Mouse (Mus musculus) hindbrain, embryonic 16.5 days (tissue): ENCODE results near the gene Prkcsh. TPM values are rescaled to one million over a fixed set of nuclear protein-coding genes. Genes with fewer than 3 reads are reported as not detected.

Experiments used
- polyA plus RNA-seq: library from polyadenylated mRNA; unstranded; fragments of >200 nt; fragmentation: Nextera tagmentation; extraction: Ambion mirVana; gene quantifications from 2 replicates; pipeline ENCODE4 v1.2.1, GENCODE M21; 2015

The Prkcsh gene
- polyA plus RNA-seq, 1 experiment from 2014 or later, result 93.7 TPM

Other genes starting within 250 kb of the Prkcsh start
- gene Spc24, start 242.5 kb upstream of the Prkcsh start, polyA plus RNA-seq, result 21.2 and 26.0 TPM in 2 replicates
- 3.9 and 4.7 TPM in 2 replicates for gene Kank2, start 204.1 kb upstream of the Prkcsh start, polyA plus RNA-seq
- gene Angptl8, start 167.3 kb upstream of the Prkcsh start, polyA plus RNA-seq, result 0.25 and 0.66 TPM in 2 replicates
- 16.0 and 17.3 TPM in 2 replicates for gene Dock6, start 150.2 kb upstream of the Prkcsh start, polyA plus RNA-seq
- gene Rab3d, start 84.6 kb upstream of the Prkcsh start, polyA plus RNA-seq, result 23.6 and 24.3 TPM in 2 replicates
- gene Ccdc159, start 75.3 kb upstream of the Prkcsh start, polyA plus RNA-seq, result 9.7 and 9.8 TPM in 2 replicates
- 56.5 and 61.0 TPM in 2 replicates for gene Tmem205, start 75.2 kb upstream of the Prkcsh start, polyA plus RNA-seq
- 106 and 115 TPM in 2 replicates for gene Plppr2, start 65.8 kb upstream of the Prkcsh start, polyA plus RNA-seq
- 8.1 and 8.7 TPM in 2 replicates for gene Swsap1, start 47.1 kb upstream of the Prkcsh start, polyA plus RNA-seq
- gene Epor, start 39.3 kb upstream of the Prkcsh start, polyA plus RNA-seq, result 1.2 and 1.4 TPM in 2 replicates
- gene Rgl3, start 13.4 kb upstream of the Prkcsh start, polyA plus RNA-seq, result 2.0 and 2.1 TPM in 2 replicates
- gene Ccdc151, start 172 bp upstream of the Prkcsh start, polyA plus RNA-seq, result 5.9 and 6.4 TPM in 2 replicates
- gene Elavl3, start 49.2 kb downstream of the Prkcsh start, polyA plus RNA-seq, result 77.8 and 80.4 TPM in 2 replicates
- not detected in 2 replicates for gene Gm49318, start 68.5 kb downstream of the Prkcsh start, polyA plus RNA-seq
- gene Zfp653, start 68.6 kb downstream of the Prkcsh start, polyA plus RNA-seq, result 16.6 and 16.7 TPM in 2 replicates
- 60.9 and 62.3 TPM in 2 replicates for gene Ecsit, start 82.6 kb downstream of the Prkcsh start, polyA plus RNA-seq
- 0.93 and 1.4 TPM in 2 replicates for gene Cnn1, start 96.4 kb downstream of the Prkcsh start, polyA plus RNA-seq
- gene Elof1, start 114.4 kb downstream of the Prkcsh start, polyA plus RNA-seq, result 192 TPM in 2 replicates
- gene Acp5, start 132.9 kb downstream of the Prkcsh start, polyA plus RNA-seq, result 0.49 and 1.5 TPM in 2 replicates
- gene Pigyl, start 154.0 kb downstream of the Prkcsh start, polyA plus RNA-seq, result 89.8 and 97.6 TPM in 2 replicates
- gene Zfp872, start 185.3 kb downstream of the Prkcsh start, polyA plus RNA-seq, result 0.79 and 1.1 TPM in 2 replicates
- 9.3 and 10.2 TPM in 2 replicates for gene Zfp809, start 222.9 kb downstream of the Prkcsh start, polyA plus RNA-seq